Mouse (Mus musculus): ENCODE measurements around the gene 4930558K02Rik. TPM values are rescaled to one million over a fixed set of nuclear protein-coding genes. Genes with fewer than 3 reads are reported as not detected.

Gene 4930558K02Rik
- total RNA-seq, 1 experiment from 2014 or later: not detected

DNA sequence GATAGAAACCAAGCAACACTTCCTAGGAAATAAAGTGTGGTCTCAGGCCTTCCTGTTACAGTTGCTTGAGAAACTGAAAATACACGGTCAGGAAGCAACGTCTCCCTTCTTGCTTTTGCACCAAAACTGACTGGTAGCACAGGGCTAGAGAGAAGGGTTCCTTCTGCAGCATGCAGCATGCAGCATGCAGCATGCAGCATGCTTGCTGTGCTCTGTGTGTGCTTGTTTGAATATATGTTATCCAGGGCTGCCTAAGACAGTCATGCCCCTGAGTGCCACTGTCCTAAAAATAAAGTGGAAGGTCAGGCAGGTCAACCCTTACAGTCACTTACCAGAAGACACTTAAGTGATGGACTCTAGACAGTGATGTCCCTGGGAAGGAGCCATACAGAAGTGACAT lies 85.3 kb downstream of the 4930558K02Rik start:
- ATAC-seq (replicated peaks in 1 of 2; ENCODE audit: insufficient read depth in 1 of 2, low FRiP score in 2 of 2, low TSS enrichment in 1 of 2, low read depth in 1 of 2, poor library complexity in 2 of 2, severe bottlenecking in 2 of 2): peak; percentile 62 to 70

Other genes with a start within 250 kb of the 4930558K02Rik start
- 0.50 and 0.69 TPM in 2 replicates for gene Fasl, start 191.1 kb downstream of the 4930558K02Rik start, total RNA-seq (2017)
- gene Suco, start 103.0 kb downstream of the 4930558K02Rik start, total RNA-seq (2017): 141 TPM in 2 replicates
- gene Pigc, start 10.4 kb downstream of the 4930558K02Rik start, total RNA-seq (2017): 14.9 and 22.1 TPM in 2 replicates

All from hematopoietic stem cell, adult 5-6 weeks (primary cell).